Comparison of ENCODE assay signal across 8 mouse cellular contexts in the genomic region with DNA sequence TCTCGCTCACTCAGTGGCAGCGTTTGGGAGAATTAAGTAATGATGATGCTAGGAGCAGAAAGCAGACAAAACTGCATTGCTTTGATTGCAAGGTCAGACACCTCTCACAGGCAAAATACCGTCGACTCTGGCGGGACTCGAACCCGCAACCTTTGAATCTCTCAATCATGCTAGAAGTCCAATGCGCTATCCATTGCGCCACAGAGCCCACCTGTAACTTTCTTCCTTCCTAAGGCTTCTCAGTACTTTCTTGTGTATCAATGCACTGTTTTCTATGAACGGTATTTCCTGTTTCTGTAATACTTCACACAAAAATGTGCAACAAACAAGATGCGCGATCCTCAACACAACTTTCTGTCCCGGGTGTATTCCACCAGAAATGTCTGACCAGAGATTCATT. TPM values are rescaled to one million over a fixed set of nuclear protein-coding genes. Genes with fewer than 3 reads are reported as not detected.
DNase-seq lines count a peak whose midpoint lies in the region; ATAC-seq and TF ChIP-seq lines count a peak whose summit lies in the region.

No protein-coding gene starts in this region.

- H3K27me3 ChIP-seq in kidney, adult 2 months (replicated peaks; ENCODE audit: control insufficient read depth, insufficient read depth, low read length), result peaks cover 4% of the 10 kb centered on the region
- H3K27me3 ChIP-seq in MEL (ENCODE audit: control insufficient read depth in 1 of 2, insufficient read depth in 2 of 2, low read length in 2 of 2), result no peaks in the 10 kb centered on the region
- H3K27me3 ChIP-seq in heart, embryonic 13.5 days (replicated peaks), result peaks cover 10% of the 10 kb centered on the region; the same call in 1 of the 2 replicates
- peaks cover 4% of the 10 kb centered on the region for H3K27me3 ChIP-seq in liver, postnatal 0 days (ENCODE audit: insufficient read depth, low read length)

- no peak for TF ChIP-seq EP300 in MEL (IDR thresholded peaks at IDR 0.05; ENCODE audit: low read depth in 1 of 2, low read length in 2 of 2)
- no peak for TF ChIP-seq EP300 in liver, postnatal 0 days (IDR thresholded peaks at IDR 0.05; ENCODE audit: low read depth)

- H3K4me3 ChIP-seq in kidney, adult 2 months (ENCODE audit: insufficient read depth, low read depth, low read length), result no peak overlapping the region
- peak overlapping the region; percentile 1 to 84; a peak in 3 of 4 replicates for H3K4me3 ChIP-seq in MEL (ENCODE audit: control insufficient read depth in 1 of 2, insufficient read depth in 1 of 2, low read depth in 2 of 2, low read length in 2 of 2)
- H3K4me3 ChIP-seq in heart, embryonic 13.5 days, result peak overlapping the region; percentile 66
- peak overlapping the region; percentile 46; the same call in 1 of the 2 replicates for H3K4me3 ChIP-seq in liver, postnatal 0 days (ENCODE audit: low read depth, low read length)

- no peaks in the 10 kb centered on the region for H3K79me2 ChIP-seq in MEL (ENCODE audit: control insufficient read depth, insufficient read depth, low read length, poor library complexity)

- no peak for TF ChIP-seq RAD21 in MEL (IDR thresholded peaks at IDR 0.05; ENCODE audit: low read depth, low read length)

- ATAC-seq in heart, embryonic 13.5 days (ENCODE audit: extremely low read depth, insufficient number of reproducible peaks, low FRiP score, low TSS enrichment), result no peak
- ATAC-seq in liver, postnatal 0 days, result no peak

- WGBS in kidney, adult 2 months, result 26% methylated on average over 13 of the region's 13 CpGs
- WGBS in heart, embryonic 13.5 days, result 5% methylated on average over 13 of the region's 13 CpGs
- 4% methylated on average over 13 of the region's 13 CpGs for WGBS in liver, postnatal 0 days (ENCODE audit: insufficient replicate concordance)

- peak; percentile 9 for DNase-seq in kidney, adult 2 months
- no peak for DNase-seq in kidney, adult 9 months
- peak; percentile 90 for DNase-seq in MEL (ENCODE audit: low read depth, low spot score)
- DNase-seq in liver, postnatal 0 days, result peak; percentile 54
- DNase-seq in yolk sac, embryonic 10.5 days (ENCODE audit: low spot score), result peak; percentile 89
- no peak for DNase-seq in layer of hippocampus, adult 9-10 months (ENCODE audit: low spot score)
- no peak for DNase-seq in left cerebral cortex, postnatal 36 days (ENCODE audit: low spot score in 2 of 2)

- H3K9ac ChIP-seq in MEL (ENCODE audit: control insufficient read depth, low read depth, low read length, poor library complexity, severe bottlenecking), result 0 out of 2 replicates have a peak overlapping the region, but pooled peaks have one; percentile 25
- peak overlapping the region; percentile 82; the same call in 1 of the 2 replicates for H3K9ac ChIP-seq in heart, embryonic 13.5 days
- H3K9ac ChIP-seq in liver, postnatal 0 days (replicated peaks), result no peak overlapping the region

- no peak for TF ChIP-seq CTCF in kidney, adult 2 months (conservative IDR thresholded peaks at IDR 0.05; ENCODE audit: insufficient read depth, insufficient read length, low read depth, low read length)
- TF ChIP-seq CTCF in MEL (IDR thresholded peaks at IDR 0.05 in 2 of 3, conservative IDR thresholded peaks at IDR 0.05 in 1 of 3; ENCODE audit: control insufficient read depth in 1 of 3, insufficient read depth in 1 of 3, low read depth in 2 of 3, low read length in 3 of 3, poor library complexity in 1 of 3, severe bottlenecking in 1 of 3), result no peak
- TF ChIP-seq CTCF in liver, postnatal 0 days (IDR thresholded peaks at IDR 0.05; ENCODE audit: low read depth), result no peak

- TF ChIP-seq POLR2A in kidney, adult 2 months (IDR thresholded peaks at IDR 0.05; ENCODE audit: low read depth, low read length), result no peak
- no peak for TF ChIP-seq POLR2A in MEL (IDR thresholded peaks at IDR 0.05; ENCODE audit: control insufficient read depth in 1 of 2, insufficient read depth in 1 of 2, low read depth in 1 of 2, low read length in 2 of 2, poor library complexity in 1 of 2)

- no peaks in the 10 kb centered on the region for H3K4me1 ChIP-seq in kidney, adult 2 months (ENCODE audit: control insufficient read depth, insufficient read depth, low read length)
- H3K4me1 ChIP-seq in MEL (ENCODE audit: control insufficient read depth in 1 of 2, insufficient read depth in 2 of 2, low read length in 2 of 2), result peaks cover 0 to 6% of the 10 kb centered on the region in 2 experiments; a peak in 2 of 4 replicates
- H3K4me1 ChIP-seq in heart, embryonic 13.5 days, result peaks cover 15% of the 10 kb centered on the region
- peaks cover 29% of the 10 kb centered on the region for H3K4me1 ChIP-seq in liver, postnatal 0 days (ENCODE audit: insufficient read depth)

- H3K9me3 ChIP-seq in MEL (replicated peaks; ENCODE audit: insufficient read depth, low read length), result no peaks in the 10 kb centered on the region
- no peaks in the 10 kb centered on the region for H3K9me3 ChIP-seq in heart, embryonic 13.5 days
- no peaks in the 10 kb centered on the region for H3K9me3 ChIP-seq in liver, postnatal 0 days (ENCODE audit: low read length)

- peak overlapping the region; percentile 94 for H3K4me2 ChIP-seq in heart, embryonic 13.5 days
- H3K4me2 ChIP-seq in liver, postnatal 0 days (ENCODE audit: low read depth, low read length), result peak overlapping the region; percentile 77

- H3K27ac ChIP-seq in kidney, adult 2 months (ENCODE audit: insufficient read depth, low read depth, low read length), result no peak overlapping the region
- H3K27ac ChIP-seq in MEL (ENCODE audit: control insufficient read depth, low read depth, low read length), result no peak overlapping the region
- H3K27ac ChIP-seq in heart, embryonic 13.5 days (replicated peaks), result no peak overlapping the region
- H3K27ac ChIP-seq in liver, postnatal 0 days (ENCODE audit: low read depth), result no peak overlapping the region

- intact Hi-C loops in left cerebral cortex, postnatal 36 days (cut with DNase I), result loop anchor here (5.0 kb wide), 2 partner anchors 80 to 100 kb away; no protein-coding TSS in a partner anchor

- no peaks in the 10 kb centered on the region for H3K36me3 ChIP-seq in kidney, adult 2 months (ENCODE audit: control insufficient read depth, insufficient read depth, low read length)
- H3K36me3 ChIP-seq in MEL (ENCODE audit: control insufficient read depth in 1 of 2, insufficient read depth in 2 of 2, low read length in 2 of 2), result peaks cover 0 to 14% of the 10 kb centered on the region in 2 experiments; a peak in 2 of 4 replicates
- no peaks in the 10 kb centered on the region for H3K36me3 ChIP-seq in heart, embryonic 13.5 days
- H3K36me3 ChIP-seq in liver, postnatal 0 days (replicated peaks; ENCODE audit: insufficient read depth, low read length), result no peaks in the 10 kb centered on the region

TF ChIP-seq in MEL, 35 proteins besides CTCF, POLR2A, EP300 and RAD21:
- peak; percentile 34; the same call in 1 of the 2 replicates for TF ChIP-seq GATA1 (IDR thresholded peaks at IDR 0.05; ENCODE audit: low read depth, low read length)
- peak; percentile 100 for TF ChIP-seq TBP (IDR thresholded peaks at IDR 0.05; ENCODE audit: low read depth, low read length)
- no peak for TF ChIP-seq USF2 (IDR thresholded peaks at IDR 0.05; ENCODE audit: borderline replicate concordance in 1 of 2, insufficient read depth in 1 of 2, low read depth in 1 of 2, low read length in 2 of 2)

RNA-seq across cellular contexts. Expression of gene Zfp184, which starts 27.9 kb away (rescaled TPM):
- polyA plus RNA-seq in kidney, adult 2 months (2012; rRNA removed), result 0.39 and 0.44 TPM in 2 replicates
- 0.42 and 0.52 TPM in 2 replicates for total RNA-seq in MEL (2012; rRNA removed)
- 1 to 10 TPM in 1 of 2 experiments, not detected in 1; 1.0 TPM for polyA plus RNA-seq in MEL (2012; ENCODE audit: insufficient read depth in 1 of 2, insufficient read length in 2 of 2, low read depth in 1 of 2, low replicate concordance in 2 of 2, missing spikeins in 1 of 2)
- polyA plus RNA-seq in heart, embryonic 13.5 days (2015; fragmentation: Nextera tagmentation; extraction: Ambion mirVana), result 5.2 and 6.3 TPM in 2 replicates
- 0.27 and 0.32 TPM in 2 replicates for polyA plus RNA-seq in liver, postnatal 0 days (2015; fragmentation: Nextera tagmentation; extraction: Ambion mirVana)
- total RNA-seq in left cerebral cortex, postnatal 36 days (2021), result 1 to 10 TPM; 3.7 to 4.2 TPM

Comparison
In these comparisons a context has a peak if more than half of its experiments do, and no peak if none do; other contexts are left out.
1. DNase-seq: peak in kidney, adult 2 months (single experiment), MEL (single experiment), liver, postnatal 0 days (single experiment) and yolk sac, embryonic 10.5 days (single experiment); none in kidney, adult 9 months (single experiment), layer of hippocampus, adult 9-10 months (single experiment) and left cerebral cortex, postnatal 36 days (0 of 2).